Mouse (Mus musculus) liver, embryonic 14.5 days (tissue): ENCODE data around the gene Msi2.

Source experiments
- CTCF ChIP-seq: IDR thresholded peaks from 2 replicates; pipeline ENCODE4 v1.5.1; 2016; ENCODE audit warnings: antibody characterized with exemption, low read depth, control low read depth
- EP300 ChIP-seq: IDR thresholded peaks from 2 replicates; pipeline ENCODE4 v1.6.1; 2016; ENCODE audit warnings: antibody characterized with exemption, low read depth

GRCm38 (mm10) chr11:88612141-88612540, 106.2 kb downstream of the Msi2 start:
- TF ChIP-seq CTCF (no peak), EP300 (no peak)
